Mouse (Mus musculus) Patski (cell line): ENCODE measurements around the gene Scn3b. TPM values are rescaled to one million over a fixed set of nuclear protein-coding genes. Genes with fewer than 3 reads are reported as not detected.

Experiments
- ATAC-seq: fragments of 100-300 bp; one replicate; pipeline ENCODE4 v1.8.0; 2021
- CTCF ChIA-PET: fragments of 350-600 bp; sonication (Branson Sonifier 250); formaldehyde crosslinking; loops from one replicate; lab custom pipeline; 2022; ENCODE audit warnings: inconsistent platforms; lab: Charles Lee
- POLR2A ChIA-PET: fragments of 350-600 bp; sonication (Branson Sonifier 250); formaldehyde crosslinking; loops from one replicate; lab custom pipeline; 2022; ENCODE audit warnings: antibody characterized with exemption, inconsistent platforms; lab: Charles Lee
- DNase-seq: peaks from one replicate; pipeline ENCODE4 v3.0.0-alpha.2; 2011; ENCODE audit warnings: low read depth, low spot score
- H3K27me3 ChIP-seq: fragments of 371-371 bp; one replicate; pipeline ENCODE4 v1.5.1; 2021
- CTCF ChIP-seq: fragments of 100-300 bp; IDR thresholded peaks from one replicate; pipeline ENCODE4 v1.5.1; 2021
- in situ Hi-C: fragments of 300-500 bp; cut with MboI; formaldehyde crosslinking; loops from 3 replicates; pipeline ENCODE4 v1.11.1; 2018; ENCODE audit warnings: low pct_unique_long_range_greater_than_20kb, mixed read lengths
- polyA plus RNA-seq: library from polyadenylated mRNA; unstranded; gene quantifications from one replicate; pipeline ENCODE4 v1.2.3, GENCODE M21; 2021

The Scn3b gene
- polyA plus RNA-seq, 1 experiment from 2014 or later = 0.01 TPM

GRCm38 (mm10) chr9:40323773-40324172 is 54.8 kb downstream of the Scn3b start:
- no peaks in the 10 kb centered on the region for H3K27me3 ChIP-seq
- DNase-seq (no peak), ATAC-seq (no peak)
- TF ChIP-seq CTCF = no peak
- CTCF ChIA-PET = no interaction called here
- POLR2A ChIA-PET = no interaction called here
- in situ Hi-C loops = no loop called here

- DNase-seq (no peak), ATAC-seq (no peak)
- no peak for TF ChIP-seq CTCF
- CTCF ChIA-PET = interaction anchor here (1.1 kb wide), 1 partner anchor 97 kb away, joined by 3 read pairs; no protein-coding TSS in a partner anchor
- POLR2A ChIA-PET = no interaction called here
- H3K27me3 ChIP-seq = no peaks in the 10 kb centered on the region
- in situ Hi-C loops = no loop called here
Observed at GRCm38 (mm10) chr9:40324232-40324792, 55.3 kb downstream of the Scn3b start.

DNA sequence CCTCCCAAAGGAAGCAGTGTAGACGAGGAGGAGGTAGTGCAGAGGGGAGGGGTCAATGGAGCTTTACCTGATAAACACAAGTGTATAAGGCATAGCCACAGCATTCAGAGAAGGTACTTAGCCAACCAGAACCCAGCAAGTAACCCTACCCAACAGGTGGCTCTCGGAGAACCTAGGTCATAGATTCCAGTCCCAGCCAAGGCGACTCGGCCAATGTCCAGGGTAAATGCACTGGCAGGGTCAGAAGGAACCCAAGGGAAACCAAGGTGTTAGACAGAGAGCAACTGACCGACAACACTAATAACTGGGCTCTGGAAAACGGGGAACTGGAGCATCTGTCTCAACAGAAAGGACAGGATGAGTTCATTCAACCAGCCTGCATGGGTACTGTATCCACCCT is 55.8 kb downstream of the Scn3b start:
- ChIA-PET POLR2A (no interaction called here), CTCF (interaction anchor here (1.1 kb wide), 1 partner anchor 97 kb away, joined by 3 read pairs; no protein-coding TSS in a partner anchor)
- DNase-seq = no peak
- H3K27me3 ChIP-seq = no peaks in the 10 kb centered on the region
- no peak for ATAC-seq
- in situ Hi-C loops = loop anchor here (25.0 kb wide), 1 partner anchor 813 kb away; the partner anchor contains the start of gene Olfr957
- no peak for TF ChIP-seq CTCF

DNA sequence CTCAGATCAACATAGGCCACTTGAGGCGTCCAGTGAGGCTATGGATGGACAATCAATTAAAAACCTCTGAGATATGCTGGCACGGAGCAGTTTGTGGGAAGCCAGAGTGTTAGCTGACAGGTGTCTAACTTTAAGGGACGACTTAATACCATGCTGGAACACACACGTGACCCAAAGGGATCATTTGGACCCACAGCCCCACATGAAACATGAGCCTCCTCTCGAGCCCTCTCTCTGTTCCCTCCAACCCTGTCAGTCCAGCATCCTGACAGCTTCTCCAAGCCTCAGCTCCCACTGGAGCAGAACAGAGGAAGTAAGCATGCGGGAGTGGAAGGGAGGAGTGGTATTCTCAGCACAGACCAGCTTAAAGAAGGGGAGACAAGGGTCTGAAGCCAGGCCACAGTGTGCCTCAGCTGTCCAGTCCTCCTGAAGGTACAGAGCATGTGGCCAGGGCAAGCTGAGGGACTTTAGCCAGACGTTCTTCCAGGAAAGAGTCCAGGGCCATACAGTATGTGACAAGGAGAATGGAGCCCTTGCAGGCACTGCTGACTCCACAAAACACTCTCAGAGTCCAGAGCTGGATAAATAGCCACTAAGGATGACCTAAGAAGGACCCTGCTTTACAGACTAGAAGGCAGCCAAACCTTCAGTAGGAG is 57.4 kb downstream of the Scn3b start:
- in situ Hi-C loops = loop anchor here (25.0 kb wide), 1 partner anchor 814 kb away; the partner anchor contains the start of gene Olfr957
- DNase-seq (no peak), ATAC-seq (no peak)
- H3K27me3 ChIP-seq = no peaks in the 10 kb centered on the region
- ChIA-PET POLR2A (no interaction called here), CTCF (no interaction called here)
- no peak for TF ChIP-seq CTCF

DNA sequence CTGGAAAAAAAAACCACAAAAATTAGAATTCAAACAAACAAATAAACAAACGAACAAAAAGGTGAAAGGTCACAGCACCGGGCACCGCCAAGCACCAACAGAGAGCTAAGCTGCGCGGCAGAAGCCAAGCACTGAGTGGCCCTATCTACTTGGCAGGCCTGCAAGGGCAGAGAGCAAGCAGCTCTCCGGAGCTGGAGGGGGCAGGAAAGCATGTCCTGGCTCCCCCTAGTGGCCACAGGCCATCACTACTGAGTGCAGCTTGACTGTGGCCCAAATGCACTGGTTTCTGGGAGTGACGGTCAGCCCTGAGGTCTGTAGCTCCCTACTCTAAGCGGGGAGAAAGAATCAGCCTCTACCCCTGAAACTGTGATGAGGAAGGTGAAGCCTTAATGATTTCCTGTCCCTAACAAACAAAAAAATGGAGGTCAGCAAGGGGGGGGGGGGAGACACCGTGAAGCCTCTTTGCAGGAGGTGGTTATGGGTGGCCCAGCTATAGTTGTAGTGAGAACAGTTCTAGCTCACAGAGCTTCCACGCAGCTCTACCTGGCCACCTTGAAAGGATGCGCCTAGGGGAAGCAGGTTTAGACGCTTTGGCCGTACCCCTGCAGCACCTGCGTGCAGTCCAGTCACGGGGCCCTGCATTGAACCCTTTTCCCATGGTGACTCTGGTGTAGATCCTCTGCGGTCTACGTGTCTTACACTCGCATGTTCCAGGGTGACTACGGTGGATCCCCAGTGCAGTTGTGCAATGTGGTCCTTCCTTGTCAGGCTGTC is 61.8 kb downstream of the Scn3b start:
- no peak for DNase-seq
- H3K27me3 ChIP-seq = no peaks in the 10 kb centered on the region
- peak; percentile 94 for TF ChIP-seq CTCF
- ChIA-PET CTCF (interaction anchor here (0.7 to 5.6 kb wide), 13 partner anchors 9 to 149 kb away, joined by 3 to 79 read pairs (median 5); no protein-coding TSS in a partner anchor), POLR2A (interaction anchor here (0.5 to 0.6 kb wide), 2 partner anchors 8 to 102 kb away, joined by 3 read pairs; no protein-coding TSS in a partner anchor)
- peak; percentile 96 for ATAC-seq
- in situ Hi-C loops = loop anchor here (5.0 to 25.0 kb wide), 2 partner anchors 108 to 818 kb away; partner anchors contain the start of gene Olfr957

DNA sequence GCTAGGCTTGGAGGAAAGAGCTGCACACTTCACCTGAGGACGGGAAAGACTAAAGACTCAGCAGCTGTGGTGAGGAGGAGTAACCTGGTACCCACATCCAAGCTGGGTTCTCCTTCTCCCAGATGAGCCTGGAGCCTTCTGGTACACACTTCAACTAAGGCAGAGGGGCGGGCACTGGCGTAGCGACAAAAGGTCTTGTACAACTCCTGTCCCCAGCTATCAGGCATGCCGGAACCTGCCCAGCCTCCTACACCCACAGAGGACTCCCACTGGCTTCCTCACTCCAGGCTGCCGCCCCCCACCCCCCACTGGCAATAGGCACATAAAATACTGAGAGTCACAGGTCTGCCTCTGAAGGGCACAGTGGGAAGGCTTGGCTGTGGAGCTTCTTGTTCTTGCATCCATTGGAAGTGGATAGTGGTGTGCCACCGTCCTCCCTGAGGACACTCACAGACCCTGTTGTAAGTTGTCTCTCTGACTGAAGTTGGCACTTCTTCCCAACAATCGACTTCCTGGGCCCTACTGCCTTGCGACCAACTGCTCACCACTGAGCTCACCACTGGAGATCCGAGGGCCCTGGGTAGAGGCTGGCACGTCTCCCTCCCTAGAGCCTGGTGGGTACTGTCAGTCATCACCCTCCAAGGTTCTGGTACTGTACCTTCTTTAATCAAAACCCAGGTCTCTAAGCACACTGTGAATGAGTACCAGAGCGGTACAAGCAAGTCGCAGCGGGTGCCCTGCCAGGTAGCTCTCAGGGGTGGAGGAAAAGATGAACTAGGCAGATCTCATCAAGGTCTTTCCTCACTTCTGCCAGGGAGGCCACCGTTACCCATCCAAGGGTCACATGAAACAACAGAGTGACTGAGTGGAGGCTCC is 62.6 kb downstream of the Scn3b start:
- in situ Hi-C loops = loop anchor here (5.0 to 25.0 kb wide), 2 partner anchors 109 to 819 kb away; partner anchors contain the start of gene Olfr957
- ATAC-seq = no peak
- ChIA-PET CTCF (interaction anchor here (1.6 to 5.6 kb wide), 7 partner anchors 10 to 148 kb away, joined by 3 to 79 read pairs (median 6); no protein-coding TSS in a partner anchor), POLR2A (no interaction called here)
- DNase-seq = no peak
- H3K27me3 ChIP-seq = no peaks in the 10 kb centered on the region
- TF ChIP-seq CTCF = no peak

DNA sequence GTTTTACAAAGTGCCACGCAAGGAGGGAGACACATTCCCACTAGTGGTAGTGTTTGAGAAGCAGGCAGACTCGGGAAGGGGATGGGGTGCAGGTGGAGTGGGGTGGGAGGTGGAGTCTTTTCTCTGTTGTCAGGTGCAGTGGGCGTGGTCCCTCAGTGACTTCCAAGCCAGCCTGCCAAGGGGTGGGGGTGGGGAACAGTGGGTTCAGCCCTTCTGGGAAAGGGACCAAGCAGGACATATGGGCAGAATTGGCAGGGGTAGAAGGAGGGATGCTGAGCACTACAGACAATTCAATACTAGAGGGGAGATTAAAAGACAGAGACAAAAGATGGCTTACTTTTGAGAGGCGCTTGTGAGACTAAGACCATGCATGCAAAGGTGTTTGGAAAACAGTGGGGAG is 63.3 kb downstream of the Scn3b start:
- CTCF ChIA-PET = interaction anchor here (1.7 to 5.6 kb wide), 4 partner anchors 12 to 106 kb away, joined by 4 to 79 read pairs (median 12); no protein-coding TSS in a partner anchor
- in situ Hi-C loops = loop anchor here (5.0 to 25.0 kb wide), 2 partner anchors 110 to 820 kb away; partner anchors contain the start of gene Olfr957

DNA sequence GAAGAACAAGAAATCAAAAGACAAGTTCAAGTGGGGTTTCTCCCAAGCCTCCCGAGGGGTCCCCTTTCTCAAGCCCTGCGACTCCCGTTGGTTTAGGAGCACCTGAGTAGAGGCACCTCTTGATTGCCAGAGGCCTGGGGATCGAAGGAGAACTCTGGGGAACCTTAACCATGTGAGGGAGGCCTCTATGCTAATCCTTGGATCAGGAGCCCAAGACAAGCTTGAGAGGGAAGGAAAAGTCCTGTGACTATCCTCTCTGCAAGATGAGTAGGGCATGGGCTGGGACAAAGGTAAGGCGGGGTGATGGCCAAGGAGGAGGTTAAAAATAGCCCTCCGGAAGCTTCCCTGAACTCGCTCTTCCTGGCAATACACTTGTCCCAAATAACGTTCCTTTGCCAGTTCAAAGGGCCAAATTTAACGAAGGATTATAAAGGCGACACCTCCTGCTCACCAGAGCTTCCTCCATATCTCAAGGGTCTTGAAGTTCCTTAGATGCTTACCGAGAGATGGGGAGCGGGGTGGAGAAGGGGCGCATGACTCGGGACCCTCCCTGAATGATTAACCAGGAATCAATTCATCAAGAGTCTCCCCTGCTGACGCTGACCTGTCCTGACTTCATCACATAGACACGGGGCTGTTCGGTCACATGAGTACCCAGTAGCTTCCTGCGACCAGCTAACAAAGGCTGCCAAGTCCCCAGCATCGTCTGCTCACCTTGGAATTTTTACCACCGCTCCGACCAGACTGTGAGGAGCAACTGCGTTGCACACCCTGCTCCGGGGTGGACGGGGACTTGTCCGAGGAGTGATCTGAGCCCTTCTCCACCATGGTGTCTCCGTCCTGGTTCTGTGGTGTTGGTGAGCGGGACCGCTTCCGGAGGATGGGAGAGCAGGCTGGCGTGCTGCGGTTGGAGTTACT is 64.0 kb downstream of the Scn3b start:
- ChIA-PET CTCF (interaction anchor here (0.9 to 2.3 kb wide), 11 partner anchors 9 to 105 kb away, joined by 3 to 13 read pairs (median 4); no protein-coding TSS in a partner anchor), POLR2A (no interaction called here)
- DNase-seq (no peak), ATAC-seq (no peak)
- in situ Hi-C loops = loop anchor here (5.0 to 25.0 kb wide), 2 partner anchors 111 to 821 kb away; partner anchors contain the start of gene Olfr957
- no peaks in the 10 kb centered on the region for H3K27me3 ChIP-seq
- no peak for TF ChIP-seq CTCF

More for the DNA sequence above, 63.3 kb downstream of the Scn3b start:
- no peak for DNase-seq
- ATAC-seq = no peak
- no peaks in the 10 kb centered on the region for H3K27me3 ChIP-seq
- TF ChIP-seq CTCF = no peak
- POLR2A ChIA-PET = no interaction called here
